Mouse (Mus musculus): ENCODE measurements around the gene Eef1akmt2. TPM values are rescaled to one million over a fixed set of nuclear protein-coding genes. Genes with fewer than 3 reads are reported as not detected.

Gene Eef1akmt2
- polyA plus RNA-seq, 1 experiment from 2014 or later, result 82.0 TPM

Other genes starting within 250 kb of the Eef1akmt2 start
- gene Lhpp, start 242.0 kb downstream of the Eef1akmt2 start, polyA plus RNA-seq (2016; fragmentation: Nextera tagmentation; extraction: Ambion mirVana), result 20.5 and 20.7 TPM in 2 replicates
- gene Fam53b, start 38.8 kb downstream of the Eef1akmt2 start, polyA plus RNA-seq (2016; fragmentation: Nextera tagmentation; extraction: Ambion mirVana), result 23.1 and 25.0 TPM in 2 replicates
- 36.2 and 36.6 TPM in 2 replicates for gene Abraxas2, start 6.6 kb upstream of the Eef1akmt2 start, polyA plus RNA-seq (2016; fragmentation: Nextera tagmentation; extraction: Ambion mirVana)
- 8.1 and 9.7 TPM in 2 replicates for gene Zranb1, start 78.5 kb upstream of the Eef1akmt2 start, polyA plus RNA-seq (2016; fragmentation: Nextera tagmentation; extraction: Ambion mirVana)